Mouse (Mus musculus): ENCODE data around the gene Tspo2.
"Not testable (repeated sequence)": the region's sequence is repeated elsewhere in the genome, so short reads cannot be mapped to it uniquely, and the experiment has no call there.

The Tspo2 gene

GRCm38 (mm10) chr17:48451353-48451675 is at the start of gene Tspo2:
Gene Tspo2 (minus strand): TSS chr17:48451522.
- no peak for DNase-seq

- peak; percentile 17 to 21 for DNase-seq
These were observed 49.6 kb upstream of the Tspo2 start for GRCm38 (mm10) chr17:48500846-48501445.

GRCm38 (mm10) chr17:48497986-48498385 is 46.7 kb upstream of the Tspo2 start:
- DNase-seq, result no peak

DNA sequence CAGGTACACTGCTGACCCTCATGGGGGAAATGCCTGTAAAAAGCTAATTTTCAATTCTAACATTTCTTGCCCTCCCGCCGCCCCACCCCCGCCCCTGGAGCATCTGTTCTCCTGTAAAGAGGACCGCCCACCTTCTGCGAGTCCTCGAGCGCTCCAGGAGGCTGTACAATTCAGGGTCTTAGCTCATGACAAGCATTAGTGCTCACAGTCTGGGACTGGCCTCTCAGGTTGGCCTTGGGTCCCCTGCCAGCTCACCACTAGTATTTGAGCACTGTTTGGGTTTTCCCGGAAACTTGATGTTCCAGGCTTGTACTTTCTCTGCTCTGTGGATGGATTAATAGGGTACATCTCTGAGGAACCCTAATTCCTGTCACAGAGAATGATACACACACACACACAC is 42.7 kb upstream of the Tspo2 start:
- no peak for DNase-seq

GRCm38 (mm10) chr17:48493582-48493981 is 42.3 kb upstream of the Tspo2 start:
- no peak for DNase-seq

- DNase-seq, result no peak
These were observed 41.3 kb upstream of the Tspo2 start for GRCm38 (mm10) chr17:48492621-48493020.

DNA sequence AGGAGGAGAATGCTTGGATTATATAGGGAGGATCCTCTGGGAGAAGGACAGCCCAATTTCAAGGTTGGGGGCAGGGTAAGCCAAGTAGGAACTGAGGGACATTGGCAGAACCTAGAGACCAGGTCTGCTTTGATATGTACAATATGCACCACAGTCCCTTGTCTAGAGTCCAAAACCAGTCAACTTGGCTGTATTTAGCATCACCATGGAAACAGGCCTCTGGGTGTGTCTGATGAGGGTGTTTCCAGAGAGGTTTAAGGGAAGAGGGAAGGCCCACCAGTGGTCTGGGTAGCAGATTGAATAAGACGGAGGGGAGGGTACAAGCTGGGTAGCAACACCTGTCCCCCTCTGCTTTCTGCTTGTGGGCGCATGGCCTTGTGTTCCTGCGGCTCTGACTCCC is 38.1 kb upstream of the Tspo2 start:
- DNase-seq, result no peak

- DNase-seq, result no peak
These were observed 32.9 kb upstream of the Tspo2 start for GRCm38 (mm10) chr17:48484191-48484590.

- DNase-seq, result no peak
These were observed 32.4 kb upstream of the Tspo2 start for GRCm38 (mm10) chr17:48483764-48484163.

GRCm38 (mm10) chr17:48479952-48480351 is 28.6 kb upstream of the Tspo2 start:
- no peak for DNase-seq

- no peak for DNase-seq
These were observed 24.1 kb upstream of the Tspo2 start for GRCm38 (mm10) chr17:48475444-48475843.

- not testable (repeated sequence) for DNase-seq
These were observed 23.0 kb upstream of the Tspo2 start for GRCm38 (mm10) chr17:48474282-48474681.

- DNase-seq, result peak; percentile 94 to 97
These were observed 16.3 kb upstream of the Tspo2 start for GRCm38 (mm10) chr17:48467395-48468231.

DNA sequence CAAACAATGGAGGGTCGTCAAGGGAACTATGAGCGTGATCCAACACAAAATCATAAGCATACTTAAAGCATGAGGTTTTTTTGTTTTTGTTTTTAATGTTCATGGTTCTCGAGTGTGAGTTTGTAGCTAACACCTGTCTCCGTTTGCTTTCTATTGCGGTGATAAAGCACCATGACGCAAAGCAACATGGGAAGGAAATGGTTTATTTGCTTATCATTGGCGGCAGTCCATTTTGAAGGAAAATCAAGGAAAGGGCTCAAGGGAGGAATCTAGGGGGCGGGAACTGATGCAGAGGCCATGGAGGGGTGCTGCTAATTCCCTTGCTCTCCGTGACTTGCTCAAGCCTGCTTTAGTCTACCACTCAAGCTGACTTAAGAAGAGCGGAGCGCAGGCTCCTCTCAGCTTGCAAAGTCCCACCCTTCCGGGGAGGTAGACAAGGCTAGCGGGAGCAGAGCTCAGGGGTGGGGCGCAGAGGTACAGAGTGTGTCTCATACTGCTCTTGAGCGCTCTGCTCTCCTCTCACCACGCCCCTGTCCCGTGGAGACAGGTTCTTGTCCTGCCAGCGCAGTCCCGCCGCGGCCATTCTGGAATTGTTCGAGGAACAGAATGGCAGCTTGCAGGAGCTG is 15.6 kb upstream of the Tspo2 start:
- DNase-seq, result peak in 1 of 2 experiments; percentile 21

DNA sequence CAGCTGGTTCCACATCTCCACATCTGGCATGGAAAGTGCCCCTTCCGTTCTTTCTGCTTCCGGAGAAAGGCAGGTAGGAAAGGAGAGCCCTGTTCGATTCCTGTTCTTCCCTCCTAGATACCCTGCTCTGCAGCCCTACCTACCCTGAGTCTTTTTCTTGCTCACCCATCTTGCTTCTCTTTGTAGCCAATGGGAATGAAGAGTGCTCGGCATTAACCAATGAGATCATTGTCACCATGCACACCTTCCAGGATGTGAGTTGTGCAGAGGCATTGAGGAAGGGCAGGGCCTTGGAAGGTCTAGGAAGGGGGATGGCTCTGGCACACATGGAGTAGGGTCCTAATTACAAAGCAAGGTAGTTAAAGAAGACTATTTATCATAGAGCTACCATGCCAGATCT is 12.1 kb upstream of the Tspo2 start:
- DNase-seq, result no peak

- no peak for DNase-seq
These were observed 10.8 kb upstream of the Tspo2 start for GRCm38 (mm10) chr17:48462096-48462495.

- DNase-seq, result no peak
These were observed 6.8 kb upstream of the Tspo2 start for GRCm38 (mm10) chr17:48457971-48458653.

DNA sequence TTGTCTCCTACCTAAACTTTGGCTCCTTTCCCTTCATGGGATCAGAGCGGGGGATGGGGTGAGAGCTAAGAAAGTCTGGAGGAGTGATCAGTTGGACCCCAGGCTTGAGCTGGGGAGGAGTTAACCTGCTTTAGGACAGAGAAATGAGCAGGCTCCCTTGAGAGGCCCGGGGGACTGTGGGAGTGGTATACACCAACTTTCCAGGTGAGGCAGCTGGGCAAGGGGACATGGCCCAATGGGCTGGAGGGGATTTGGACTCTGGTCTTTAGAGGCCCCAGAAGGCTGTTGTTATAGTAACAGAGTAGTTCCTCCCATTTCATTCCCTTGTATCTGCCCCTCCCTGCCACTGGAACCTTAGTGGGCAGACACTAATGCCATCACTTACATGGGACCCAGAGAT is 4.6 kb upstream of the Tspo2 start:
- no peak for DNase-seq

- DNase-seq, result no peak
These were observed 3.4 kb upstream of the Tspo2 start, which contains the start of gene Unc5cl for GRCm38 (mm10) chr17:48454688-48455087. Gene Unc5cl (plus strand): TSS chr17:48454901.

DNA sequence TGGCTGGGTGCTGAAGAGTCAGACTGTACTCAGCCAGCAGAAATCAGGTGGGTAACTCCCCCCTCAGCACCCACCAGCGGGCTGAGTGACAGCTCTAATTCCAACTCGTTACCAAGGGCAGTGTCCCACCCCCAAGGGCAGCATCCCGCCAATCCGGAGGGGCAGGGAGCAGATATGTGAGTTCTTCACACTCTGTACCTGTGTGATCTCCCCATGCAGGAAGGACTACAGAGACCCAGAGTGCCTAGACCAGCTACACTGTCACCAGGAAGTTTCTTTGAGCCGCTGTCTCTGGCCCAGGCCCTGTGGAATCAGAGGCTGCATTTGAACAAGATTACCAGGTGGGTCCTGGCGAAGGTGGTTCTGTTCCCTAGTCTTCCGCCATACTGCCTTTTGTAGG is 2.9 kb upstream of the Tspo2 start:
- DNase-seq, result no peak

DNA sequence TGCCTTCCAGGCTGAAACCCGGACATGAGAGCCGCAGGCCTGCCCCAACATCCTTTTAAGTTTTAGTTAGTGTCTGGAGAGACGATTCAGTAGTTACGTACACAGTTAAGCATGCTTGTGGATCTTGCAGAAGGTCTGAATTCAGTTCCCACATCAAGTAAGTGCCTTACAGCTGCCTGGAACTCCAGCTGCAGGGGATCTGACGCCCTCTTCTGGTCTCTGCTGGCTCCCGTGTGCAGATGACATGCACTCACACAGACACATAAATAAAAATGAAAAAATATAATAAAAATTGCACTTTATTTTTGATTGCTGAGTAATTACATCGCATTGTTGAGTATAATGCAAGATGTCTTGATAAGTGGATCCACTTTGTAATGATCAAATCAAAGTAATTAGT is 2.2 kb upstream of the Tspo2 start:
- no peak for DNase-seq

DNA sequence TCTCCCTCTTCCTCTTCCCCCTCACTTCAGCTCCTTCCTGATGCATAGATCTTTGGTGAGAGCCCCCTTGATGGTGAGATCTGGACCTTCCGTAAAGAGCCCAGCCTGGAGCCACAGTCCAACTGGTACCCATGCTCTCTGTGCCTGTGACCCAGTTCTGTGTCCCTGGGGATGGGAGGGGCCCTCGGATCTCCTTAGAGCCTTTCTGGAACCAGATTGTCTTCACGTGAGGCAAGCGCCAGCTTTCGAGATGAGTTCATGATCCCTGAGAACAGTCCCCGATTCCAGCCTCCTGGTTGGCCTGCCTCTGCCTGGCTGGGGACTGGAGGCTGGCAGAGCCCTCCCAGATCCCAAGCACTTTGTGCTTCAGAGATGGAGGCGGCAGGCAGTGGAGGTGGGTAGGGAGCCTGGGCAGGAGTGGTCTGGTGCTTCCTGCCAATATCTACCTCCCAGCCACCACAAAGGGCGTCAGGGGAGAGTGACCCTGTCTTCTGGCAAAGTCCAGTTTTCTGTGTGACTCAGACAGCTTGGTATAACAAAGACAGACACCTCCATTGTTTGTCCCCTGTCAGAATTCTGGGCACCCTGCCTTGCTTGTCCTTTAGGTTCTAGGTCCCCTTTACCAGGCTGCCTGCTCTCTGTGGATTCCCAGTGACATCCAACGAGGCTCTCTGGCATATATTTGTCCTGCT is 577 bp upstream of the Tspo2 start:
- DNase-seq, result no peak

Measured in cerebellum, postnatal 10 days (tissue).